Mouse (Mus musculus): ENCODE results near the gene Ralgds.

Gene Ralgds

DNA sequence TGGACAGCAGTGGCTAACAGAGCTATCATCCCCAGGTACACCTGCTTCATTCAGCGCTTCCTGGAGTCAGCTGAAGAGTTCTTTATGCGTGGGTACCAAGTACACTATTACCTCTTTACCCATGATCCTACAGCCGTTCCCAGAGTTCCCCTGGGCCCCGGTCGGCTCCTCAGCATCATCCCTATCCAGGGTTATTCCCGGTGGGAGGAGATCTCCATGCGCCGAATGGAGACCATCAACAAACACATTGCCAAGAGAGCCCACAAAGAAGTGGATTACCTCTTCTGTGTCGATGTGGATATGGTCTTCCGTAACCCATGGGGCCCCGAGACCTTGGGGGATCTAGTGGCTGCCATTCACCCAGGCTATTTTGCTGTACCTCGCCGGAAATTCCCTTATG, 8.2 kb upstream of the Ralgds start:
- in situ Hi-C loops (cut with MboI, MseI): loop anchor here in 1 of 2 experiments (5.0 kb wide), 1 partner anchor 52 kb away; no protein-coding TSS in a partner anchor

DNA sequence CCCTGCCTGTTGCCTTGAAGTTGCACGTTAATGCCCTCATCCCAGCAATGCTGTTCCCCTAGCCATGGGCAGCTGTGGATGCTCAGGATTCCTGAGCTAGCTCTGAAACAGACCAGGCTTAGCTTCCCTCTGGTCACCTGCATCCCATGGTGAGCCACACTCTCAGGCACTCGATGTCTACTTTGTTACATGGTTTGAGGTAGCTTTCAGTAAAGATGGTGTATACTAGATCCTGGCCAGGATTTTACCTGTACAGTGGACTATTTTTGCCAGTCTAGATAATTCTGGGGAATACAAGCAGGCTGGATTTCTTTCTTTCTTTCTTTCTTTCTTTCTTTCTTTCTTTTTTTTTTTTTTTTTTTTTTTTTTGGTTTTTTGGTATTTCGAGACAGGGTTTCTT, 7.1 kb upstream of the Ralgds start, which contains the start of gene Gm10134:
TSS of gene Gm10134 (plus strand) at position 301 of the 400 bp plus-strand sequence.
- in situ Hi-C loops (cut with MboI, MseI): no loop called here

DNA sequence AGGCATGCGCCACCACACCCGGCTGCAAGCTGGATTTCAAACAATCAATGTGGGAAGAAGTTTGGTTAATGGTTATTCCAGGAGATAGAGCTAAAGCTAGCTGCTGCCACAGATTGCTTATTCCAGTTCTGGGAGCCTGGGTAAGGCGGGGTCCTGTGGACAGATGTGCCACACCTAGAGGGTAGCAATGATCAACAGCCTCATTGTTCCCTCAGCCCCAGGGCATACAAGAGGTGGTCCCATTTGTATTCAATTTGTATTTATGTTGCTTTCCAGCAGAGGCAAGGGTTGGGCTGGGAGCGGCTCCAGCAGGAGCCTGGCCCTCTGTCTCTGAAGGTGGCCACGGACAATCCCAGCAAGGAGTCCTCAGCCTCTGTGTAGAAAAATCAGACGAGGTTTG, 6.6 kb upstream of the Ralgds start:
- in situ Hi-C loops (cut with MboI, MseI): no loop called here

DNA sequence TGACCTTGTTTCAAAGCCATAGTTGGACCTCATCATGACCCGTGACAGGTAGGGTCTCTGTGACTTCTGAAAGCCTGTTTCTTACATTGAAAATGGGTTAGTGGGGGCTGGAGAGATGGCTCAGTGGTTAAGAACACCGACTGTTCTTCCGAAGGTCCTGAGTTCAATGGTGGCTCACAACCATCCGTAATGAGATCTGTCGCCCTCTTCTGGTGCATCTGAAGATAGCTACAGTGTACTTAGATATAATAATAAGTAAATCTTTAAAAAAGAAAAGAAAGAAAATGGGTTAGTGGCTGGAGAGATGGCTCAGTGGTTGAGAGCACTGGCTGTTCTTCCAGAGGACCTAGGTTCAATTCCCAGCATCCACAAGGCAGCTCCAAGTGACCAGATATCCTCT, 1.3 kb upstream of the Ralgds start:
- in situ Hi-C loops (cut with MboI, MseI): loop anchor here (5.0 to 10.0 kb wide), 2 partner anchors 36 to 1103 kb away; partner anchors contain the start of gene Rapgef1 (in 1 of the 2)

DNA sequence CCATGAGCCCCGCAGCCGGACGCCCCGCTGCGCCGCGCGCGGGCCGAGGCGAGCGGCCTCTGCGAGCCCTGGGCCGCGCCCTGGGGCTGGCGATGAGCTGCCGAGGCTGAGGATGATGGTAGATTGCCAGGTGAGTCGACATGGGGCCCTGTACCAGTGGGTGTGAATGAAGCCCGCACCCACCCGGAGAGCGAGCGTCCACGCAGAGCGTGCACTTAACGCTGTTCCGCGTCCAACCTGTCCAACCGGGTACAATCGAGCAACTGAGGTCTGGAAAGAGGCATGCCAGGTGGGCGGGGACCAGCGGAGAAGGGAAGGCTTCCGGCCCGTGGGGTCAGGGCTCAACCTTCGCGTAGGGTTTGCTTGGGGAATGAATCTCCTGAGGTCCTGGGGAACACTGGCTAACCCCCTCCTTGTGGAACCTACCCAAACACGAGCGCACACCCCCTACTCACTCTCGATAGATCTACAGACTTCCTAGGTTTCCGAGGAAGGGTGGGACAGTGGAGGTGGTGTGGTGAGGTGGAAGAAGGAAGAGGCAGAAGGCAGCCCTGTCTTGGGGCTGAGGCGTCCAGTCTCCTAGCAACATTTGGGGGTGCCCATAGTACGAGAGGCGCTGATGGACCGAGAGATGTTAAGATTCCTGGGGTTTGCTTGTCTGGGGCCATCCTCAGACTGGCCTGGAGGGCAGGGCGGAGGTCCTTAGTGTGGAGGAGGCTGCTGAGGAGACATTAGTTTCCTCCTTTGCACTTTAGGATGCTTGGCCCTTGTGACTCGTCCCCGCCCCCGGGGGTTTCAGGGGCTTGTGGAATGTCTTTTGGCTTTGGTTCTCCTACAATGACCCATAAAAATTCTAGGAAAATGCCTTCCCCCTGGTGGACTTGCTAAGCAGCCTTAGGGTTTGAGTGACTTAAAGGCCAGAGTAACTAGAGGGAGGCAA, 776 bp downstream of the Ralgds start:
- in situ Hi-C loops (cut with MboI, MseI): loop anchor here (5.0 to 10.0 kb wide), 2 partner anchors 34 to 1101 kb away; partner anchors contain the start of gene Rapgef1 (in 1 of the 2)

DNA sequence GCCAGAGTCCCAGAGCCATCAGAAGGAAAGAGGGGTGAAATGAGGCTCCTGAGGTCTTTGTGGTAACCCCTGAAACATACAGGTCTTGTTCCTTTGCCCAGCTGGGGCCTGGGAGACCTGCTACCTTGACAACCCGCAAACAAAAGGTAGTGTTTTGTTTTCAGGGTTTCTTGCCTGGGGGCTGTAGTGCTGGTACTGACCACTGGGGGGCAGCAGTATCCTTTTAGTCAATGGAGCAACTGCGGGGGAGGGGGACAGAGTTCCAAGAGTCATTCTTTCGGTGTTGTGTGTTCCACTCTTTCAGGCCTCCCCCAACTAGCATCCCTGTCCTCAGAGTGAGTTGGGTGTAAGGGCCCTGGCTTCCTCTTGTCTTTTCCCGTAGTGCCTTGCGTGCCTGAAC, 1.6 kb downstream of the Ralgds start:
- in situ Hi-C loops (cut with MboI, MseI): loop anchor here (5.0 to 10.0 kb wide), 2 partner anchors 33 to 1100 kb away; partner anchors contain the start of gene Rapgef1 (in 1 of the 2)

DNA sequence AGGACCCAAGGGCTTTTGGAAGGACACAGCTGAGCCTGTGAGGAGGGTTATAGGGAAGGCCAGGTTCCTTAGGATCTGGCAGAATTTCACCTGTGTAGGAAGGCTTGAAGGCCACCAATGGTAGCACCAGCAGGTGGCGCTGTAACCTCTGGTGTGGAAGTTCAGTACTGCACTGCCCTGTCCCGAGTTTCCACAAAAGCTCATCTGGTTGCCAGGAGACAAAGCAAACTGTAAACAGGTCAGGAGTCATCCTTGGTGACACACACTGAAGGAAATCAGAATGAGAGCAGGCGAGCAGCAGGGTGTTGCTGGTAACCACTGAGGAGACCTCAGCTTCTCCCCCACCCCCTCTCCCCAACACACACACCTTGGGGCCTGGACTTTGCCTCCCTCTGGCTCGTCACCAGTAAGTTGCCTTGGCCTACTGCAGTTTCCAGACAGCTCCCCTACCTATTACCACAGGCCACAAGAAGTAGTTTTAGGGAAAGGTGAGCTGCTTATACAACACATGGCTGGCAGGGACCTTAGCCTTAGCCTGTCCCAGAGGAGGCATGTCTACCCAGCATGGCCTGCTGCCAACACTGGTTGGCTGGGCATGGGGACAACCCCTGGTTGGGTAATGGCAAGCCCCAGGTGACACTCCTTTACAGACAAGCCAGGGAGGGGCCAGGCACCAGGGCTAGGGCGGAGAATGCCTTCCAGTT, 4.4 kb downstream of the Ralgds start:
- in situ Hi-C loops (cut with MboI, MseI): loop anchor here in 1 of 2 experiments (10.0 kb wide), 1 partner anchor 1097 kb away; the partner anchor contains the start of gene Rapgef1

DNA sequence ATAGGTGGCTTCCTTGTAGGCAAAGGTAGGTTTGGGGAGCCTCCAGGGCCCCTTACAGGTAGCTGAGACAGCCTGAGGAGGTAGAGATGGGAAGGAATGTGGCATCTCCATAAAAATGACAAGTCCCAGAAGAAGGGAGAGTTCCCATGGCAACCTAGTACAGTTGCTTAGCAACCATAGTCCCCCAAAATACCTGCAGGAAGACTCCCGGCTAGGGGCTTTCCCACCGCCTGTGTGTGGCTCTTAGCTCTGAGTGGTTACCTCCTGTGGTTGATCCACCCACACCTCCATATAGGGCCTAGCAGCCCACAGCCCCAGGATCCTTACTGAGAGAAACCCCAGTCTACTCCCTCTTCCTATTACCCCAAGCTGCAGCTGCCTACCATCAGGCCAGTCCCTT, 5.3 kb downstream of the Ralgds start:
- in situ Hi-C loops (cut with MboI, MseI): loop anchor here in 1 of 2 experiments (10.0 kb wide), 1 partner anchor 1097 kb away; the partner anchor contains the start of gene Rapgef1

DNA sequence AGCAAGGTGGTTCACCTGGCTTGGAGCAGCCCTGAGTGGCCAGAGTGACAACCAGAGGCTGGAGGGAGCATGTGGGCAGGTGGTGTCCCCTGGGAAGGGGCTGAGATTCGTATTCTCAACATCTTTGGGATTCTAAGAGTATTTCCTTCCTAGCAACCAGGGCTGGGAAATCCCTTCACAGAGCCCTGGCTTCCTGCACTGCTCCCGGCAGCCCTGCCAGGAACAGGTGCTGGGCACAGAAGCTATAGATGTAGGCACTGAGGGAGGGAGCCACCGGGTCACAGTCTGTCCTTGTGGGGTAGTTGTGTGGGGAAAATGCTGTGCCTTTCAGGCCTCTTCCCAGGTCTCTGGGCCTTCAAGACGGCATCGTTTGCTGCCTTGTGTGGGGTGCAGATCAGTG, 7.7 kb downstream of the Ralgds start:
- in situ Hi-C loops (cut with MboI, MseI): no loop called here

DNA sequence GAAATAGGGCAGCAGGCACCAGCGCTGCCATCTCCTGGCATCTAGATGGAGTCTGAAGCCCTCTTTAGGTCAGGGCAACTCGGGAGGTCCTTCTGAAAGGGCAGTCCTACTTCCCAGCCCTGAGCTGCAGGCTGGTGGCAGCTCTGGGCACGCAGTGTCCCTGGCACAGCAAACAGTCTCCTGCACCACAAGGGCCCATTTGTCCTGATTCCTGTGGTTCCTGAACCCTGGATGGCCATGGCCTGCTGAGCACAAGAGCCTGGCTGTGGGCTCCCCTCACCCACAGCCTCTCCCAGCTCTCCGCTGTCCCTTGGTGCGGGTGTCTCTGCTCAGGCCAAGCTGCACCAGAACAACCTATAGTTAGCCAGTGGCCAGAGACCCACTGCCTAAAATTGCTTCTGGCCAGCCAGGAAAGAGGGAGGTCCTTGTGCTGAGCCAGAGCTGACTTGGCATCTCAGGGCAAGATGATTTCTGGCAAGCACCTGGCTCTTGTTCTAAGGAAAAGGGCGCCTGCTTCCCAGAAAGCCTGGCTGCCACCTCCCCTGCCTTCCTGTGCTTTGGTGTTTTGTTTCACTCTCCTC, 8.7 kb downstream of the Ralgds start:
- in situ Hi-C loops (cut with MboI, MseI): no loop called here

DNA sequence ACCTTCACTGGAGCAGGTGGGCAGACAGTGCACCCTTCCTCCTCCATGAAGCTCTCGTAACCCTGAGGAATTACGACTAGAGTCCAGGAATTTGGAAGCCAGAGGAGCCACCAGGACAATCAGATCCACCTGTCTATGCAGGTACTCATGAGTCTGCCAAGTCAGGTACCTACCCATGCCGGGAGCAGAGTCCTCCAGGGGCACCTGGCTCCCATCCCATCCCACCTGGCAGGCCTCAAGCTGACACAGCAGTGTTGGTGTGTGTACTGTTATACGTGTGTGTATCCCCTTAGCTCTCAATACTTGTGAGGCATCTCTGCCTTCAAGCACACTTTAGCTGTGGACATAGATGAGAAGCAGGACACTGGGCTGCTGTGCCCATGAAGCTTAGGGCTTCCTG, 9.2 kb downstream of the Ralgds start:
- in situ Hi-C loops (cut with MboI, MseI): no loop called here

DNA sequence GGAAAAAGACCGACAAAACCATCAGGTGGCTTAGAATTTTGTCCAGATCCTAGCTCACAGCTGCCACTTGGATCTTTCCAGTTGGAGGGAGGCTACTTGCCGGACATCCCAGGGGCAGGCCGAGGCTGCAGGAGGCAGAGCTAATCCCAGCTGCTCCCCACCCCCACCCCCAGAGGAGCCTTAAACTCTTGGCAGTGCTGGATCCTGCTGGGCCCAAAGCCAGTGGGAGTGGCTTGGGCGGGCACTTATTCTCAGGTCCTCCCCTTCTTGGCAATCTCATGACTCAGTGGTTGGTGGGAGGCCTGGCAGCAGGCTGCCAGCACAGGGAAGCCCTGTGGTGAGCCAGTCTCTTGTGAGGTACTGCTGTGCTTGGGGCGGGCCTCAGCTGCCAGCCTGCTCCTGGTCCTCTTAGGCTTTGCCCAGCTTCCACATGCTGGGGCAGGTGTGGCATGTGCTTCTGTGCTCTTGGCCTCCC, 10.8 kb downstream of the Ralgds start:
- in situ Hi-C loops (cut with MboI, MseI): no loop called here

DNA sequence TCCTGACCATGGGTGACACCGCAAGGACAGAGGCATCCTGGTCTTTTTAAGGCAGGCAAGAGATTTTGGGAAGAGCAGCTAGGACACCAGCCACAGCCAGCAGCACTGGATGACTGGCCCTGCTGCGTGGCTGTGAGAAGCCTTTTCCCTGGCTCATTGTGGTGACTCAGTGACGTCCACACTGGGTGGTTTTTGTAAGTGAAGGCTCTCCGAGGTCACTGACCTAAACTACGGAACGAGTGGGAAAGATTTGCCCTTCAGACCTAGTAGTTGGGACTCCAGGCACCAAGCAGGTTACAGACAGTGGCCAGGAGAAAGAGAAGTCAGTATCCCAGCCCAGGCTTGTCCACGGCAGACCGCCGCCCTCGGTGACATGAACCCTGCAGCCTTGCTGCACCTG, 11.5 kb downstream of the Ralgds start:
- in situ Hi-C loops (cut with MboI, MseI): no loop called here

DNA sequence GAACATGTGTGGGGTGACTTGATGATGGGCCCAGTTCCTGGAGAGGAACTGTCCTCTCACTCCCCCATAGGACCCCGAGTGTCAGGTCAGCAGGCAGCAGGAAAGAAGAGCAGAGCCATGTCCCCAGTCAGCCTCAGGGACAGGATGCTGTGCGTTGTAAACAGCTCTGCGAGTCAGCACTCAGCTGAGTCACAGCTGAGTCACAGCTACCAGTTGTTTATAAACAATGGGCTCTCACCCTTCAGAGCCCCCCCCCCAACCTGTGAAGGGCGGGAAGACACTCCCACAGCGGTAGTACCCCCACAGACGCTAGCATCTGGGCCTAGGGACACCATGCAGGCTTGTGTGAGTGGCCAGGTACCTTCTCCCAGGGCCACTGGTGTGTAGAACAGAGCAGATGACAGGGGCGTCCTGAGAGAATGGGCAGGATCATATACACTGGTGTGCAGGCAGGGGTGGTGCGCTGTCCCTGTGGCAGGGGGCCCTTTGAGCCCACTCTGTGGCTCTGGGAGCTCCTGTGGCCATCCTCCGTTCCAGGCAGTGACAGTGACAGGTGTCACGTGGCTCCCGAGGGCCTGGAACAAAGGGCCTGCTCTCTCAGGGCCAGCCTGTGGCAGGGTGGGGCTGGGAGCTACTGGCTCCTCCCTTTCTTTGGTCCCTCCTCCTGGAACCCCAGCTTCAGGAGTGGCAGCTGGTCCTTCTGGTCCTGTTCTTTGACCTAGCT, 12.5 kb downstream of the Ralgds start:
- in situ Hi-C loops (cut with MboI, MseI): no loop called here

DNA sequence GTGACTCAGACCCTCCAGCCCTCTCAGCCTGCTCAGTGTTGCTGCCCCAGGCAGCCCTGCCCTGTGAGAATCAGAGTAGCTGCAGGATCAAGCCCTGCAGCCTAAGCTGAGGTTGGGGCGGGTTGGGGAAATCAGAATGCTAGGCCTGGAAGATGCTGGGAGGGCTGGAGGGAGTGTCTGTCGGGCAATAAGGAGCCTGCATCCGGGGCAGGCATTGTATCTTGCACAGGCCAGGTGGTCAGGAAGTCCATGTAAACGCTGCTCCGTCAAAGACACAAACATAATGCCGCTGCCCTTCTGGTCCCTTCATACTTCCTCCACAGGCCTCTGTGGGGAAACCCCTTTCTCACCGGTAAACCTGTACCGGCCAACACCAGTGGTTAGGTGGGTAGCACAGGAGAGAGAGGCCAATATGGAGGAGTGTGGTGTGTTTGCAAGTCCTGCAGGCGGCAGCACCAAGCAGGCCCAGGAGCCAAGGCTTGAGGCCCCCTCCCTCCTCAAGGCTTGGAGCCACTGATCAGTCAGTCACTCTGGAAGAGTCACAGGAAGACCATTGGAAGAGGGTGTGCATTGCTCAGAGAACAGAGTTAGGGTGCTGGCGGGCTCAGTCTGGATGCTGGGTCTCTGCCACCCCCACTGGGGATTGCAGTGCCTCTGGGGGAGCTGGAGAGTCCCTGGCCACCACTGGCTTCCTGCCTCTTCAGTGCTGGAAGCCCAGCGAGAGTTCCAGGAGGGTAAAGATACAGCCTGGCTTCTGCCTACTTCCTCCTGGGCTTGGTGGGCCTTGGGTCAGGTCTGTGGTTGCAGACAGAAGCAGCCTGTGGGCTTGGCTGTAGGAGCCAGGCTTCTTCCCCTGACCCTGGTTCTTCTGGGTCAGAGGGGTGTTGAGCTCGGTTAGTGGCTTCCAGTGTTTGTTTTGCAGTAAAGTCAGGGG, 13.3 kb downstream of the Ralgds start:
- in situ Hi-C loops (cut with MboI, MseI): no loop called here

DNA sequence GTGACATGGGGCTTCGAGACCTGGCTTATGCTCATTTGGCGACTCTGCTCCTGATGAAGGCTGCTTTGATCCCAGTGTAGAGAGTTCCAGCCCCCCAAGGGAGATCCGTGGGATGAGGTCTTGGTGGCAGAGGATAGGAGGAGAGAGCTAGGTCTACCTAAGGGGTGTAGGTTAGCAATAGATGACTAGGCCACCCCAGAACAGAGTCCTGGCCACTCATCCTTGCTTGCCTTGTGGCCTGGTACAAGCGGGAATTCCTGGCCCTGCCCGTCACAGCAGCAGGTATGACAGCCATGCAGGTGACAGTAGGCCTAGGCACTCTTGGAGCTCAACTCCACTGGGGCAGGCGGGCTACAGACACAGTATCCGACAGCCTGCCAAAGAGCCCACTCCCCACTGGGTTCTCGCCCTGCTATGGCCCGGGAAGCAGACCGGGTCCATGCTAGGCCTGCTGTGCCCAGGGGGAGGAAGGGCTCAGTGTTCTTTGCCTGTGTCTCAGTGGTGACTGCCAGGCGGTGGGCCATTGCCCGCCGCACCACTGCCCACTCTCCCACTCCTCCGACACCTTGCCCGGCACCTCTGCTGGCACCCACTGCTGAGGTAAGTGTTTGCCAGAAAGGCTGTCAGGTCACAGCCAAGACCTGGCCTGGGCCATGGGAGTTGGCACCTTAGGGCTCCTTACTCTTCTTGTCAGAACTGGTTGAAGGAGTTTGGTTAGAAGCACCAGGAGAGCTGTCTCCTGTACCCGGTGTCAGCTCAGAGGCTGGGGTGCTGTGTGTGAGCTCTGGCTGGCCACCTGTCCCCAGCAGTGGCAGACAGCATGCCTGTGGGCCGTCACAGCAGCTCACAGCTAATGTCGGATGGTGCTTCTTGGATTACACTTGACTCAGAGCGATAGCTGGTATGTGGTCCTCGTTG, 14.8 kb downstream of the Ralgds start:
- in situ Hi-C loops (cut with MboI, MseI): no loop called here

DNA sequence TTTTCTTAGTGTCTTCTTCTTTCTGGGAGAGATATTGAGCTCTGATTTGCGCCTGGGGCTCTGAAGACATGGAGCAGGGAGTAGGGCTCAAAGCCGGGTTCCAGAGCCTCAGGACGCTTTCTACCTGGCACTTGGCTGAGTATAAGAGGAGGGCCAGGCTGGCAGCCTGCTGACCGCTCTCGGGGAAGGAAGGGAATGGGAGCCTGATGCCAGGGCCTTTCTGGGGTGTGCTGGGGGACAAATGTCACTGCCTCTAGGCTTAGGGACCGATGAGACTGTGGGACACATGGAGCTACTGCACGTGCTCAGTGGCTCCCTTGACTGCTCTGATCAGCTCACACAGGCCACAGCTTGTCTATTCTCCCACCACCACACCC, 15.4 kb downstream of the Ralgds start:
- in situ Hi-C loops (cut with MboI, MseI): no loop called here

DNA sequence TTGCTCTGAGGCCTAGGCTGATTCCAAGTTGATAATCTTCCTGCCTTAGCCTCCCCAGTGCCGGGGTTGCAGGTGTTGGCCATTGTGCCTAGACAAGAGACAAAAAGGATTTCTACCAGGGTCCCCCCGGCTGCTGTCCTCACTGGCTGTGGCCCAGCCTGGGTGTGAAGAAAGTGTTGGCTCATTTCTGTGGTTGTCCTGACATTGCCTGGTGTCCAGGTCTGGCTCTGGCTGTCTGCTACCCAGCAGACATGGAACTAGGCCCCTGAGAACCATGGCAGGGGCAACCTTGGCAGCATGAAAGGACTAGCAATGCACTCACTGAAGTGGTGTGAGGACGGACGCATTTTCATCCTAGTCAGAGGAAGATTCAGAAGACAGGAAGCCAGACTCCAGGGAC, 16.9 kb downstream of the Ralgds start:
- in situ Hi-C loops (cut with MboI, MseI): no loop called here

DNA sequence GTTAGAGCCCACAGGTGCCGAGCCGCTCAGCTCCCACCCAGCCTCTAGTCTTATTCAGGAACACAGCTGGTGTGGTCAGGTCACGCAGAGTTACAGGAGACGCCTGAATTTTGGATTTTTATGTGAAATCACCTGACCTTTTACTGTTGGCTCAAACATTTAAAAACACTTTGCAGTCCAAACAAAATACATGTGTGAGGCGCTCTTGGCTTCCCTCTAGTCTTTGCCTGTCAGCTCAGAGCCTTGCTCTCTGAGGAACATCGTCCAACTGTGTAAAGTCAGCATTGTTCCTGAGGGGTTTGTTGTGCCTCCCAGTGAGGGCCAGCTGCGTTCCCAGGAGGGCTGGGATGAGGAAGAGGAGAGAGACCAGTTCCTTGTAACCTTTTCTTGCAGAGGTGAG, 17.4 kb downstream of the Ralgds start:
- in situ Hi-C loops (cut with MboI, MseI): no loop called here
